8 mouse cellular contexts compared by ENCODE assay signal in genomic region chr10:7076662-7077211, GRCm38 (mm10). TPM values are rescaled to one million over a fixed set of nuclear protein-coding genes. Genes with fewer than 3 reads are reported as not detected.
DNase-seq lines count a peak whose midpoint lies in the region; ATAC-seq and TF ChIP-seq lines count a peak whose summit lies in the region.
"Had no signal": no experiment of that assay in that cellular context is flagged by ENCODE, and none has a peak within 500 bp of the region (broad histone marks: within the 10 kb centered on the region; RNA-seq: fewer than 3 reads in every experiment).

No protein-coding gene starts in this region.

- TF ChIP-seq CTCF in liver, postnatal 0 days (IDR thresholded peaks at IDR 0.05; ENCODE audit: low read depth): no peak
- TF ChIP-seq CTCF in cortical plate, adult 2 months (IDR thresholded peaks at IDR 0.05; ENCODE audit: extremely low read depth, insufficient read depth, low read length): no peak

- H3K36me3 ChIP-seq in liver, postnatal 0 days (replicated peaks; ENCODE audit: insufficient read depth, low read length): no peaks in the 10 kb centered on the region
- H3K36me3 ChIP-seq in hindbrain, embryonic 15.5 days: no peaks in the 10 kb centered on the region
- no peaks in the 10 kb centered on the region for H3K36me3 ChIP-seq in neural tube, embryonic 14.5 days (ENCODE audit: control insufficient read depth, insufficient read depth, low read length)
- H3K36me3 ChIP-seq: liver, embryonic 13.5 days had no signal

- TF ChIP-seq EP300 in liver, postnatal 0 days (IDR thresholded peaks at IDR 0.05; ENCODE audit: low read depth): no peak

- WGBS in liver, postnatal 0 days (ENCODE audit: insufficient replicate concordance): 59% methylated on average over 7 of the region's 8 CpGs
- 62% methylated on average over 7 of the region's 8 CpGs for WGBS in hindbrain, embryonic 15.5 days
- WGBS in neural tube, embryonic 14.5 days: 67% methylated on average over 7 of the region's 8 CpGs

- H3K27me3 ChIP-seq in liver, postnatal 0 days (ENCODE audit: insufficient read depth, low read length): no peaks in the 10 kb centered on the region
- H3K27me3 ChIP-seq in hindbrain, embryonic 15.5 days: no peaks in the 10 kb centered on the region
- no peaks in the 10 kb centered on the region for H3K27me3 ChIP-seq in neural tube, embryonic 14.5 days (ENCODE audit: control insufficient read depth, insufficient read depth, low read length)
- H3K27me3 ChIP-seq: liver, embryonic 13.5 days had no signal

- no peak overlapping the region for H3K9ac ChIP-seq in liver, postnatal 0 days (replicated peaks)
- H3K9ac ChIP-seq in hindbrain, embryonic 15.5 days: no peak overlapping the region
- H3K9ac ChIP-seq in neural tube, embryonic 14.5 days (replicated peaks; ENCODE audit: low read depth, low read length): no peak overlapping the region
- H3K9ac ChIP-seq: liver, embryonic 13.5 days had no signal

- TF ChIP-seq POLR2A in cortical plate, adult 2 months (IDR thresholded peaks at IDR 0.05; ENCODE audit: extremely low read depth, insufficient read depth, low read length): no peak

- no peak overlapping the region for H3K27ac ChIP-seq in liver, postnatal 0 days (ENCODE audit: low read depth)
- 0 out of 2 replicates have a peak overlapping the region, but pooled peaks have one; percentile 28 for H3K27ac ChIP-seq in cortical plate, adult 2 months (ENCODE audit: insufficient read depth, low read length)
- peak overlapping the region; percentile 7; the same call in 1 of the 2 replicates for H3K27ac ChIP-seq in hindbrain, embryonic 15.5 days (replicated peaks)
- no peak overlapping the region for H3K27ac ChIP-seq in neural tube, embryonic 14.5 days (ENCODE audit: low read depth, low read length)
- H3K27ac ChIP-seq: liver, embryonic 13.5 days had no signal

- no peaks in the 10 kb centered on the region for H3K4me1 ChIP-seq in liver, postnatal 0 days (ENCODE audit: insufficient read depth)
- no peaks in the 10 kb centered on the region; the same call in 1 of the 2 replicates for H3K4me1 ChIP-seq in cortical plate, adult 2 months (ENCODE audit: control insufficient read depth, insufficient read depth, low read length)
- 0 out of 2 replicates have a peak, but pooled peaks cover 4% of the 10 kb centered on the region for H3K4me1 ChIP-seq in hindbrain, embryonic 15.5 days (replicated peaks)
- H3K4me1 ChIP-seq in neural tube, embryonic 14.5 days (ENCODE audit: control insufficient read depth, insufficient read depth, low read length): no peaks in the 10 kb centered on the region
- H3K4me1 ChIP-seq: liver, embryonic 13.5 days had no signal

- no peak overlapping the region for H3K4me2 ChIP-seq in liver, postnatal 0 days (ENCODE audit: low read depth, low read length)
- H3K4me2 ChIP-seq in hindbrain, embryonic 15.5 days: peak overlapping the region; percentile 9; the same call in 1 of the 2 replicates
- H3K4me2 ChIP-seq in neural tube, embryonic 14.5 days (ENCODE audit: low read depth, low read length): no peak overlapping the region; the same call in 1 of the 2 replicates
- H3K4me2 ChIP-seq: liver, embryonic 13.5 days had no signal

- no peak overlapping the region for H3K4me3 ChIP-seq in liver, postnatal 0 days (ENCODE audit: low read depth, low read length)
- no peak overlapping the region for H3K4me3 ChIP-seq in cortical plate, adult 2 months (ENCODE audit: insufficient read depth, low read length)
- H3K4me3 ChIP-seq in hindbrain, embryonic 15.5 days: no peak overlapping the region
- H3K4me3 ChIP-seq in neural tube, embryonic 14.5 days (ENCODE audit: low read depth, low read length): no peak overlapping the region
- H3K4me3 ChIP-seq: liver, embryonic 13.5 days had no signal

- no peaks in the 10 kb centered on the region for H3K9me3 ChIP-seq in liver, postnatal 0 days (ENCODE audit: low read length)
- H3K9me3 ChIP-seq in hindbrain, embryonic 15.5 days: no peaks in the 10 kb centered on the region
- no peaks in the 10 kb centered on the region for H3K9me3 ChIP-seq in neural tube, embryonic 14.5 days (ENCODE audit: control insufficient read depth, low read length)
- H3K9me3 ChIP-seq: liver, embryonic 13.5 days had no signal

- no peak for ATAC-seq in liver, postnatal 0 days
- peak; percentile 33; the same call in 1 of the 2 replicates for ATAC-seq in hindbrain, embryonic 15.5 days (ENCODE audit: low FRiP score, low read depth)
- peak; percentile 36 for ATAC-seq in neural tube, embryonic 14.5 days (ENCODE audit: low read depth)

- DNase-seq in liver: peak; percentile 16
- DNase-seq in liver, postnatal 0 days: no peak
- DNase-seq in adrenal gland, adult 2 months: no peak
- DNase-seq in layer of hippocampus, adult 18-20 months (ENCODE audit: low spot score in 2 of 2): no peak
- DNase-seq: liver, embryonic 13.5 days had no signal

RNA-seq across cellular contexts. Expression of gene Ipcef1, which starts 24.5 kb away (rescaled TPM):
- polyA plus RNA-seq in liver, postnatal 0 days (2015; fragmentation: Nextera tagmentation; extraction: Ambion mirVana): 0.85 and 1.1 TPM in 2 replicates
- polyA plus RNA-seq in cortical plate, adult 2 months (2012; rRNA removed): 45.7 and 48.0 TPM in 2 replicates
- 1.6 and 1.8 TPM in 2 replicates for polyA plus RNA-seq in hindbrain, embryonic 15.5 days (2015; fragmentation: Nextera tagmentation; extraction: Ambion mirVana)
- polyA plus RNA-seq in neural tube, embryonic 14.5 days (2014; fragmentation: Nextera tagmentation; extraction: Ambion mirVana): 3.3 and 5.4 TPM in 2 replicates
- total RNA-seq in adrenal gland, adult 2 months (2021): under 1 TPM; 0.35 TPM
- polyA plus RNA-seq in adrenal gland, adult 2 months (2012; rRNA removed): 0.02 and 0.03 TPM in 2 replicates
- 10 to 100 TPM; 26.1 to 26.4 TPM for total RNA-seq in layer of hippocampus, adult 18-20 months (2021)

Comparison
In these comparisons a context has a peak if more than half of its experiments do, and no peak if none do; other contexts are left out.
1. H3K27ac ChIP-seq: peak in cortical plate, adult 2 months (single experiment) and hindbrain, embryonic 15.5 days (single experiment); none in liver, postnatal 0 days (single experiment) and neural tube, embryonic 14.5 days (single experiment).